ENCODE assay signal across 8 mouse cellular contexts in genomic region chr11:76997305-76997704, GRCm38 (mm10). TPM values are rescaled to one million over a fixed set of nuclear protein-coding genes. Genes with fewer than 3 reads are reported as not detected.
DNase-seq lines count a peak whose midpoint lies in the region; ATAC-seq and TF ChIP-seq lines count a peak whose summit lies in the region.

No protein-coding gene starts in this region.

- no peak overlapping the region for H3K27ac ChIP-seq in heart, embryonic 14.5 days (replicated peaks in 1 of 2; ENCODE audit: control insufficient read depth in 1 of 2, insufficient read depth in 1 of 2, low read depth in 2 of 2, low read length in 2 of 2)
- H3K27ac ChIP-seq in kidney, postnatal 0 days, result no peak overlapping the region
- no peak overlapping the region for H3K27ac ChIP-seq in liver, embryonic 14.5 days
- H3K27ac ChIP-seq in neural tube, embryonic 11.5 days (ENCODE audit: low read depth, low read length), result no peak overlapping the region
- H3K27ac ChIP-seq in stomach, embryonic 15.5 days, result no peak overlapping the region

- WGBS in heart, embryonic 14.5 days, result under 1% methylated on average over 21 of the region's 21 CpGs
- WGBS in kidney, postnatal 0 days, result 0% methylated on average over 21 of the region's 21 CpGs
- WGBS in liver, embryonic 14.5 days (ENCODE audit: insufficient replicate concordance), result 0% methylated on average over 21 of the region's 21 CpGs
- WGBS in neural tube, embryonic 11.5 days, result under 1% methylated on average over 21 of the region's 21 CpGs
- 0% methylated on average over 21 of the region's 21 CpGs for WGBS in stomach, embryonic 15.5 days

- TF ChIP-seq EP300 in liver, embryonic 14.5 days (IDR thresholded peaks at IDR 0.05; ENCODE audit: low read depth), result no peak

- H3K4me1 ChIP-seq in heart, embryonic 14.5 days (ENCODE audit: control insufficient read depth in 2 of 2, insufficient read depth in 2 of 2, low read length in 2 of 2), result peaks cover 8 to 12% of the 10 kb centered on the region in 2 experiments; a peak in 2 of 4 replicates
- H3K4me1 ChIP-seq in kidney, postnatal 0 days (replicated peaks; ENCODE audit: insufficient read depth, low read length), result 0 out of 2 replicates have a peak, but pooled peaks cover 5% of the 10 kb centered on the region
- H3K4me1 ChIP-seq in liver, embryonic 14.5 days (replicated peaks; ENCODE audit: control insufficient read depth in 2 of 2, insufficient read depth in 2 of 2, low read length in 1 of 2), result peaks cover 0 to 3% of the 10 kb centered on the region in 2 experiments; a peak in 1 of 4 replicates
- H3K4me1 ChIP-seq in neural tube, embryonic 11.5 days (ENCODE audit: control insufficient read depth, insufficient read depth, low read length), result peaks cover 8% of the 10 kb centered on the region; the same call in 1 of the 2 replicates
- H3K4me1 ChIP-seq in stomach, embryonic 15.5 days, result peaks cover 13% of the 10 kb centered on the region

- peak; percentile 86 for TF ChIP-seq CTCF in kidney, postnatal 0 days (IDR thresholded peaks at IDR 0.05; ENCODE audit: low read depth)
- TF ChIP-seq CTCF in liver, embryonic 14.5 days (IDR thresholded peaks at IDR 0.05; ENCODE audit: low read depth), result peak; percentile 88

- ATAC-seq in heart, embryonic 14.5 days (ENCODE audit: insufficient number of reproducible peaks, insufficient read depth, low FRiP score, low read depth), result peak; percentile 36; the same call in 1 of the 2 replicates
- ATAC-seq in kidney, postnatal 0 days (replicated peaks; ENCODE audit: low FRiP score, low read depth), result peak; percentile 77
- ATAC-seq in liver, embryonic 14.5 days (ENCODE audit: insufficient read depth), result peak; percentile 50
- ATAC-seq in neural tube, embryonic 11.5 days (ENCODE audit: insufficient read depth, low FRiP score, low TSS enrichment), result no peak; the same call in 1 of the 2 replicates
- ATAC-seq in stomach, embryonic 15.5 days (ENCODE audit: insufficient read depth, low FRiP score, low read depth), result peak; percentile 56; the same call in 1 of the 2 replicates

- no peaks in the 10 kb centered on the region for H3K36me3 ChIP-seq in heart, embryonic 14.5 days (ENCODE audit: control insufficient read depth, insufficient read depth, low read length)
- H3K36me3 ChIP-seq in kidney, postnatal 0 days (ENCODE audit: insufficient read depth, low read length), result no peaks in the 10 kb centered on the region
- no peaks in the 10 kb centered on the region for H3K36me3 ChIP-seq in liver, embryonic 14.5 days (replicated peaks; ENCODE audit: control insufficient read depth, insufficient read depth, low read depth)
- no peaks in the 10 kb centered on the region for H3K36me3 ChIP-seq in neural tube, embryonic 11.5 days (ENCODE audit: control insufficient read depth, insufficient read depth, low read length)
- no peaks in the 10 kb centered on the region for H3K36me3 ChIP-seq in stomach, embryonic 15.5 days

- no peaks in the 10 kb centered on the region for H3K9me3 ChIP-seq in heart, embryonic 14.5 days (ENCODE audit: control insufficient read depth, low read length)
- no peaks in the 10 kb centered on the region for H3K9me3 ChIP-seq in kidney, postnatal 0 days (replicated peaks; ENCODE audit: low read length)
- no peaks in the 10 kb centered on the region for H3K9me3 ChIP-seq in liver, embryonic 14.5 days (ENCODE audit: control insufficient read depth, low read length)
- no peaks in the 10 kb centered on the region for H3K9me3 ChIP-seq in neural tube, embryonic 11.5 days (ENCODE audit: control insufficient read depth, low read length)
- no peaks in the 10 kb centered on the region for H3K9me3 ChIP-seq in stomach, embryonic 15.5 days

- peaks cover 51% of the 10 kb centered on the region for H3K27me3 ChIP-seq in heart, embryonic 14.5 days (ENCODE audit: control insufficient read depth, insufficient read depth, low read length)
- peaks cover 11% of the 10 kb centered on the region; the same call in 1 of the 2 replicates for H3K27me3 ChIP-seq in kidney, postnatal 0 days (ENCODE audit: insufficient read depth, low read length)
- H3K27me3 ChIP-seq in liver, embryonic 14.5 days (ENCODE audit: control insufficient read depth, insufficient read depth, low read length), result peaks cover 45% of the 10 kb centered on the region
- peaks cover 36% of the 10 kb centered on the region for H3K27me3 ChIP-seq in neural tube, embryonic 11.5 days (ENCODE audit: control insufficient read depth, insufficient read depth, low read length)
- H3K27me3 ChIP-seq in stomach, embryonic 15.5 days (replicated peaks), result peaks cover 43% of the 10 kb centered on the region

- peak; percentile 27 to 33 for DNase-seq in CD8-positive naive resting alpha-beta T cell, adult 2 months (ENCODE audit: low read depth in 2 of 2, low spot score in 2 of 2)
- DNase-seq in c-Kit-positive CD71-negative TER-119-negative erythroid progenitor cells, embryonic 14.5 days (ENCODE audit: low read depth), result peak; percentile 53
- peak; percentile 14 for DNase-seq in fibroblast of lung, adult 2 months (ENCODE audit: low read depth)
- DNase-seq in kidney, postnatal 0 days (ENCODE audit: low spot score), result peak; percentile 83
- DNase-seq in liver, embryonic 14.5 days (ENCODE audit: low read depth in 3 of 3, low spot score in 3 of 3), result peak in 2 of 3 experiments; percentile 26 to 38
- DNase-seq in neural tube, embryonic 11.5 days (ENCODE audit: low spot score), result peak; percentile 88

- peak overlapping the region; percentile 43 to 63 for H3K4me3 ChIP-seq in heart, embryonic 14.5 days (ENCODE audit: control insufficient read depth in 1 of 2, insufficient read depth in 1 of 2, low read depth in 1 of 2, low read length in 2 of 2)
- peak overlapping the region; percentile 41 for H3K4me3 ChIP-seq in kidney, postnatal 0 days (replicated peaks; ENCODE audit: low read depth, low read length)
- H3K4me3 ChIP-seq in liver, embryonic 14.5 days (ENCODE audit: insufficient read depth in 1 of 2, low read depth in 2 of 2, low read length in 2 of 2), result peak overlapping the region in 1 of 2 experiments; percentile 43; a peak in 3 of 4 replicates
- H3K4me3 ChIP-seq in neural tube, embryonic 11.5 days (ENCODE audit: low read depth, low read length), result peak overlapping the region; percentile 39
- peak overlapping the region; percentile 49 for H3K4me3 ChIP-seq in stomach, embryonic 15.5 days (replicated peaks)

- peak overlapping the region; percentile 80 for H3K4me2 ChIP-seq in heart, embryonic 14.5 days (ENCODE audit: low read length)
- peak overlapping the region; percentile 92 for H3K4me2 ChIP-seq in kidney, postnatal 0 days (ENCODE audit: low read length)
- H3K4me2 ChIP-seq in liver, embryonic 14.5 days (ENCODE audit: low read depth), result peak overlapping the region; percentile 62
- H3K4me2 ChIP-seq in neural tube, embryonic 11.5 days (ENCODE audit: low read depth), result peak overlapping the region; percentile 81
- peak overlapping the region; percentile 95 for H3K4me2 ChIP-seq in stomach, embryonic 15.5 days

- H3K9ac ChIP-seq in heart, embryonic 14.5 days (ENCODE audit: low read length), result no peak overlapping the region
- no peak overlapping the region for H3K9ac ChIP-seq in kidney, postnatal 0 days (ENCODE audit: low read depth, low read length)
- H3K9ac ChIP-seq in liver, embryonic 14.5 days (replicated peaks), result no peak overlapping the region
- H3K9ac ChIP-seq in neural tube, embryonic 11.5 days (ENCODE audit: low read length), result peak overlapping the region; percentile 44; the same call in 1 of the 2 replicates
- H3K9ac ChIP-seq in stomach, embryonic 15.5 days, result no peak overlapping the region

RNA-seq across cellular contexts. Expression of gene Slc6a4, which starts 1.1 kb away (rescaled TPM):
- polyA plus RNA-seq in heart, embryonic 14.5 days (2014; fragmentation: Nextera tagmentation; extraction: Ambion mirVana), result 0.47 and 0.49 TPM in 2 replicates
- 3.3 and 3.4 TPM in 2 replicates for polyA plus RNA-seq in kidney, postnatal 0 days (2015; fragmentation: Nextera tagmentation; extraction: Ambion mirVana)
- polyA plus RNA-seq in liver, embryonic 14.5 days (2012; rRNA removed), result 2.4 and 2.7 TPM in 2 replicates
- polyA plus RNA-seq in liver, embryonic 14.5 days (2014; fragmentation: Nextera tagmentation; extraction: Ambion mirVana), result 1.6 and 3.0 TPM in 2 replicates
- 0.47 and 1.5 TPM in 2 replicates for polyA plus RNA-seq in neural tube, embryonic 11.5 days (2014; fragmentation: Nextera tagmentation; extraction: Ambion mirVana)
- 4.5 and 5.5 TPM in 2 replicates for polyA plus RNA-seq in stomach, embryonic 15.5 days (2015; fragmentation: Nextera tagmentation; extraction: Ambion mirVana)

Comparison
In these comparisons a context has a peak if more than half of its experiments do, and no peak if none do; other contexts are left out.
1. DNase-seq: peak in every context shown above with its lines; median percentile 88 in neural tube, embryonic 11.5 days; 83 in kidney, postnatal 0 days; 53 in c-Kit-positive CD71-negative TER-119-negative erythroid progenitor cells, embryonic 14.5 days; 32 in liver, embryonic 14.5 days; 30 in CD8-positive naive resting alpha-beta T cell, adult 2 months; 14 in fibroblast of lung, adult 2 months.